Mouse (Mus musculus): ENCODE data around the gene Myof.

The Myof gene

DNA sequence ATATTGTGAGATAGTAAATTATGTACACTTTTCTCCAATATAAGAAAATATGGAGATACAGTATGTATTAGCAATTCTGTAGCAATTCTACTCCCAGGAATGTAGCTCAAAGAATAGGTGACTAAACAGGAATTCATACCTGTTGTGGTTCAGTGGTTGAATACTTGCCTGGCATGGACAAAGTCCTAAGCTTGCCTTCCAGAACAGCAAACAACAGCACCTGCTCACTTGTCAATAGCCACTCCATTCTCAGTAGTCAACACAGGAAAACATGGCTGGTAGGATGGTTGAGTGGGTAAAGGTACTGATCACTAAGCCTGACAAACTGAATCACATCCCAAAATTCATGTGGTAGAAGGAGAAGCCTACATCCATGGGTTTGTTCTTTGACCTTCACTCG is 182.2 kb downstream of the Myof start:
- DNase-seq: no peak

DNA sequence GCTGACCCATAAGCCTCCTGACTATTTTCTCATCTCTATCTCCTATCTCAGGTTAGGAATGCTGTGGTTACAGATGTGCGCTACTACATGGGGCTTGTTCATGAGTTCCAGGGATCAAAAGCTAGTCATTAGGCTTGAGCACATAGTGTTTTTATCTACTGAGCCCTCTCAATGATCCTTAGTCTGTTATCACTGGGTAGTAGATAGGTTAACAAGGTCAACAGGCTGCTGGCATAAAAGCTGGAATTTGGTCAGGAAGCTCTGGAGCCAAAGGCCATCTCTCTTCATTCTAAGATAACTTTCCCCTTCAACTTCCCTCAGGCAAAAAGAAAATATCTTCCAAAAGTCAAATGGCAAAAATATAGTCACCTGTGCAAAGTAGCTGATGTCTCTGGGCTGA is 183.1 kb downstream of the Myof start:
- DNase-seq: no peak

DNA sequence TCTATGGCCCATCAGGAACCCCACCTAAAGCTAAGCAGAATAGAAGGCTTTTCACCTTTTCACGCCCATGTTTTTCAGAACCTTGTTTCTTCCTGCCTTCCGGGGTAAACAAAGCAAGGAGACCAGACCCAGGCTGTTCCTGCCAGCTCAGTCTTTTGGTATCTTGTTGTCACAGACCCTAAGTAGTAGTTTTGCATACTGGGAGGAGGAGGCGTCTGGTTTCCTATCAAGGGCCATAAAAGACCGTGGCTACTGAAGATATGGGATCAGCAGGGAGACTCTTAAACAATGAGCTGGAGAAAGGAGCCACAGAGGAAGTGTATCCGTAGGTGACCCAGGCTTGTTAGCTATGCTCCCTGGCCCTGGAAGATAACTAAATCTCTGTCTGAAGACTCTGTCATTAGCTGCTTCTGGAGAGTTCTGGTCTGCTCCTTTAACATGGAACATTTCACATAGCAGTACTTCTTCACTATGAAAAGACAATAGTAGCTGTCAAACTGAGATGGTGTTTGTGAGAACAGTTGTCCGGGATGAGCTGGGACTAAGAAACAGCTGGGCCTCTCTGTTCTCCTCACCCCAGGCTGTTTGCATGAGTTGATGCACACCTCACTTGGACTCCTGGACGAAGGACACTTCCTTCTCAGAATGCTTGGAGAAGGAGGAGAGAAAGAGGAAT is 184.8 kb downstream of the Myof start:
- DNase-seq: no peak

DNA sequence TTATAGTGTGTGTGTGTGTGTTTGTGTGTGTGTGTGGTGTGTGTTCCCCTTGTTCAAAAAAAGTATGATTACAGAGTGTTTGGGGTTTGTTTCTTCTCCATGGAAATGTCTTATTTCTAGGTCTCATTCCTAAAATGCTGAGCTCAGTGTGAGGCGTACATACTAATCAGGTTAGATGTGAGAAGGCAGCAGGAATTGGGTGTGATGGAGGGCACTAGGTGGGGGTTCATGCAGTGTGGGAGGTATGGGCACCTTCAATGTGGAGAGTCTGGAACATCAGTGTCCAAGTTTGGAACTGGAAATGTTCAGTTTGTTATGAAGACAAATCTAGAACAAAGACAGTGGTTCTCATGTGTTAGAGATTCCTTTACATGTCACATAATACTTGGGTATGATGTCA is 191.3 kb downstream of the Myof start:
- DNase-seq: no peak

DNA sequence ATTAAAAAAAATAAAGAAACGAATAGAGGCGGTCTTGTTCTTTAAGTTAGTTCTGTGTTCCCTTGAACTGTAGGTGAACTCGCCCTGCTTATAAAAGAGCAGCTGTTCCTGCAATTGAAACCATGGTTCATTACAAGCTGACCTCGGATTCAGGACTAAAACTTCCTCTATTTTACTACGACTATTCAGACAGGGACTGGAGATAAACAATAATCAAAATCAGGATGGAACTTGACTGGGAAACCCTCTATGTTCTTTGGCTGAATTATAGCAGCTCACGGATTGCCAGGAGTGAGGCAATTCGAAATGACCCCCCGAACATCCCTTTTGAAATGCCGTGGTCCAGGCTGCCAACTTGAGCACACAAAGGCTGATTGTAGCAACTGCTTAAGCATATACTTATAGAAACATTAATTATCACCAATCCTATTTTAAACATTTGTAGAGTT is 191.8 kb downstream of the Myof start:
- DNase-seq: no peak
